Mouse (Mus musculus) forelimb bud, embryonic 11.5 days (tissue): ENCODE data around the gene Sptan1.

Experiments
- DNase-seq: peaks from one replicate; pipeline ENCODE4 v3.0.0-alpha.2; 2012; ENCODE audit warnings: low read depth, low spot score

Gene Sptan1

GRCm38 (mm10) chr2:29965250-29965843 is at the start of gene Sptan1:
Gene Sptan1, plus strand, starts transcription at chr2:29965560.
- peak; percentile 95 for DNase-seq

- DNase-seq, result no peak
Observed at GRCm38 (mm10) chr2:29917621-29918020, 47.7 kb upstream of the Sptan1 start.

GRCm38 (mm10) chr2:29922011-29922410 is 43.3 kb upstream of the Sptan1 start:
- no peak for DNase-seq

- DNase-seq, result no peak
Observed at GRCm38 (mm10) chr2:29926542-29926941, 38.8 kb upstream of the Sptan1 start.

GRCm38 (mm10) chr2:29930506-29930905 is 34.9 kb upstream of the Sptan1 start:
- no peak for DNase-seq

- no peak for DNase-seq
Observed at GRCm38 (mm10) chr2:29931194-29931593, 34.2 kb upstream of the Sptan1 start.

GRCm38 (mm10) chr2:29934906-29935599 is 30.3 kb upstream of the Sptan1 start, which contains the start of gene Gle1:
Gene Gle1, plus strand, starts transcription at chr2:29935426.
- DNase-seq, result peak; percentile 91

GRCm38 (mm10) chr2:29940073-29940472 is 25.3 kb upstream of the Sptan1 start:
- no peak for DNase-seq

GRCm38 (mm10) chr2:29940826-29941225 is 24.5 kb upstream of the Sptan1 start:
- DNase-seq, result no peak

GRCm38 (mm10) chr2:29944723-29945122 is 20.6 kb upstream of the Sptan1 start:
- no peak for DNase-seq

GRCm38 (mm10) chr2:29948896-29949295 is 16.5 kb upstream of the Sptan1 start:
- no peak for DNase-seq

- DNase-seq, result no peak
Observed at GRCm38 (mm10) chr2:29961246-29961645, 4.1 kb upstream of the Sptan1 start.

GRCm38 (mm10) chr2:29964354-29965249 is 758 bp upstream of the Sptan1 start:
- no peak for DNase-seq

- DNase-seq, result peak; percentile 17
Observed at GRCm38 (mm10) chr2:29965906-29966305, 546 bp downstream of the Sptan1 start.

GRCm38 (mm10) chr2:29966826-29967225 is 1.5 kb downstream of the Sptan1 start:
- DNase-seq, result no peak

GRCm38 (mm10) chr2:29967768-29968167 is 2.4 kb downstream of the Sptan1 start:
- DNase-seq, result no peak

- DNase-seq, result no peak
Observed at GRCm38 (mm10) chr2:29968638-29969037, 3.3 kb downstream of the Sptan1 start.

- no peak for DNase-seq
Observed at GRCm38 (mm10) chr2:29971838-29972635, 6.7 kb downstream of the Sptan1 start.

GRCm38 (mm10) chr2:29973525-29973924 is 8.2 kb downstream of the Sptan1 start:
- DNase-seq, result no peak

- peak; percentile 37 for DNase-seq
Observed at GRCm38 (mm10) chr2:29977307-29977706, 11.9 kb downstream of the Sptan1 start.

GRCm38 (mm10) chr2:29980661-29981060 is 15.3 kb downstream of the Sptan1 start:
- DNase-seq, result no peak
